Mouse (Mus musculus) heart, postnatal 36 days (tissue): ENCODE measurements around the gene Bcl2. TPM values are rescaled to one million over a fixed set of nuclear protein-coding genes. Genes with fewer than 3 reads are reported as not detected.
A peak's percentile ranks its signal among the peaks of the same experiment; 100 is the strongest.

Experiments used
- DNase-seq, 2 experiments: peaks; one replicate each; pipeline ENCODE4 v3.0.0; 2021 to 2022
- intact Hi-C: fragments of 180-260 bp; cut with DNase I; formaldehyde crosslinking; loops from one replicate; pipeline ENCODE4 v1.15.1; 2025
- total RNA-seq, 2 experiments: library from RNA; stranded (reverse); gene quantifications; 2 replicates each; pipeline ENCODE4 v1.2.3; 2021

Bcl2 gene
- total RNA-seq, 2 experiments from 2014 or later = 3.7 to 5.1 TPM

GRCm38 (mm10) chr1:106629931-106630682 lies 84.0 kb downstream of the Bcl2 start:
- intact Hi-C loops = loop anchor here (2.0 to 5.0 kb wide), 2 partner anchors 83 kb away; no protein-coding TSS in a partner anchor
- peak; percentile 33 to 55 for DNase-seq

- peak; percentile 32 for DNase-seq
- intact Hi-C loops = loop anchor here (2.0 to 5.0 kb wide), 2 partner anchors 82 to 83 kb away; no protein-coding TSS in a partner anchor
These were observed 84.6 kb downstream of the Bcl2 start for GRCm38 (mm10) chr1:106629470-106629830.

- intact Hi-C loops = loop anchor here (2.0 to 5.0 kb wide), 2 partner anchors 82 to 84 kb away; no protein-coding TSS in a partner anchor
- DNase-seq = peak in 1 of 2 experiments; percentile 27
These were observed 85.2 kb downstream of the Bcl2 start for GRCm38 (mm10) chr1:106628718-106629469.

GRCm38 (mm10) chr1:106628279-106628678 lies 85.8 kb downstream of the Bcl2 start:
- intact Hi-C loops = loop anchor here (2.0 to 5.0 kb wide), 2 partner anchors 81 to 85 kb away; no protein-coding TSS in a partner anchor
- no peak for DNase-seq

GRCm38 (mm10) chr1:106627241-106627640 lies 86.8 kb downstream of the Bcl2 start:
- peak in 1 of 2 experiments; percentile 15 for DNase-seq

GRCm38 (mm10) chr1:106620174-106620931 lies 93.7 kb downstream of the Bcl2 start:
- intact Hi-C loops = no loop called here
- DNase-seq = no peak

More at GRCm38 (mm10) chr1:106627241-106627640, 86.8 kb downstream of the Bcl2 start:
- intact Hi-C loops = loop anchor here (5.0 kb wide), 1 partner anchor 80 kb away; no protein-coding TSS in a partner anchor

GRCm38 (mm10) chr1:106618814-106619213 lies 95.3 kb downstream of the Bcl2 start:
- no peak for DNase-seq
- intact Hi-C loops = loop anchor here (10.0 kb wide), 1 partner anchor 194 kb away; no protein-coding TSS in a partner anchor

GRCm38 (mm10) chr1:106616955-106617354 lies 97.1 kb downstream of the Bcl2 start:
- intact Hi-C loops = loop anchor here (10.0 kb wide), 1 partner anchor 192 kb away; no protein-coding TSS in a partner anchor
- no peak for DNase-seq

GRCm38 (mm10) chr1:106613371-106613770 lies 100.7 kb downstream of the Bcl2 start:
- intact Hi-C loops = loop anchor here (10.0 kb wide), 1 partner anchor 189 kb away; no protein-coding TSS in a partner anchor
- DNase-seq = no peak

GRCm38 (mm10) chr1:106612166-106613031 lies 101.7 kb downstream of the Bcl2 start:
- no peak for DNase-seq
- intact Hi-C loops = loop anchor here (10.0 kb wide), 1 partner anchor 188 kb away; no protein-coding TSS in a partner anchor

GRCm38 (mm10) chr1:106611246-106611645 lies 102.8 kb downstream of the Bcl2 start:
- intact Hi-C loops = loop anchor here (10.0 kb wide), 1 partner anchor 186 kb away; no protein-coding TSS in a partner anchor
- no peak for DNase-seq

GRCm38 (mm10) chr1:106608098-106608778 lies 105.8 kb downstream of the Bcl2 start:
- DNase-seq = no peak
- intact Hi-C loops = no loop called here

GRCm38 (mm10) chr1:106606951-106607350 lies 107.1 kb downstream of the Bcl2 start:
- no peak for DNase-seq
- intact Hi-C loops = no loop called here

GRCm38 (mm10) chr1:106603406-106603805 lies 110.7 kb downstream of the Bcl2 start:
- DNase-seq = no peak
- intact Hi-C loops = no loop called here

- intact Hi-C loops = no loop called here
- no peak for DNase-seq
These were observed 111.1 kb downstream of the Bcl2 start for GRCm38 (mm10) chr1:106602941-106603340.

GRCm38 (mm10) chr1:106602536-106602935 lies 111.5 kb downstream of the Bcl2 start:
- intact Hi-C loops = no loop called here
- DNase-seq = no peak

- intact Hi-C loops = no loop called here
- DNase-seq = no peak
These were observed 112.8 kb downstream of the Bcl2 start for GRCm38 (mm10) chr1:106601247-106601646.

- intact Hi-C loops = no loop called here
- DNase-seq = no peak
These were observed 113.2 kb downstream of the Bcl2 start for GRCm38 (mm10) chr1:106600841-106601240.

GRCm38 (mm10) chr1:106598292-106598583 lies 115.8 kb downstream of the Bcl2 start:
- intact Hi-C loops = no loop called here

More at GRCm38 (mm10) chr1:106598292-106598583, 115.8 kb downstream of the Bcl2 start:
- DNase-seq = no peak
